Mouse (Mus musculus) heart, postnatal 25 days (tissue): ENCODE measurements around the gene Olfr237-ps1. TPM values are rescaled to one million over a fixed set of nuclear protein-coding genes. Genes with fewer than 3 reads are reported as not detected.
"Not testable (repeated sequence)": the region's sequence is repeated elsewhere in the genome, so short reads cannot be mapped to it uniquely, and the experiment has no call there.

Source experiments
- DNase-seq: peaks from one replicate; pipeline ENCODE4 v3.0.0; 2022; ENCODE audit warnings: low spot score
- intact Hi-C: fragments of 180-260 bp; cut with DNase I; formaldehyde crosslinking; loops from one replicate; pipeline ENCODE4 v1.15.1; 2025
- total RNA-seq, 2 experiments: library from RNA; stranded (reverse); gene quantifications; 2 replicates each; pipeline ENCODE4 v1.2.3; 2021

Olfr237-ps1 gene
- total RNA-seq = not detected

GRCm38 (mm10) chr6:43146267-43146666 is at the start of gene Olfr237-ps1:
TSS of gene Olfr237-ps1 (plus strand) at chr6:43146567.
- DNase-seq, intact Hi-C loops: not testable (repeated sequence)

- intact Hi-C loops, DNase-seq: not testable (repeated sequence)
Measured at GRCm38 (mm10) chr6:43106069-43106468, 40.3 kb upstream of the Olfr237-ps1 start, which contains the start of gene Olfr441. TSS of gene Olfr441 (plus strand) at chr6:43106369.

- intact Hi-C loops = no loop called here
- DNase-seq = no peak
Measured at GRCm38 (mm10) chr6:43159502-43159901, 13.1 kb downstream of the Olfr237-ps1 start.

DNA sequence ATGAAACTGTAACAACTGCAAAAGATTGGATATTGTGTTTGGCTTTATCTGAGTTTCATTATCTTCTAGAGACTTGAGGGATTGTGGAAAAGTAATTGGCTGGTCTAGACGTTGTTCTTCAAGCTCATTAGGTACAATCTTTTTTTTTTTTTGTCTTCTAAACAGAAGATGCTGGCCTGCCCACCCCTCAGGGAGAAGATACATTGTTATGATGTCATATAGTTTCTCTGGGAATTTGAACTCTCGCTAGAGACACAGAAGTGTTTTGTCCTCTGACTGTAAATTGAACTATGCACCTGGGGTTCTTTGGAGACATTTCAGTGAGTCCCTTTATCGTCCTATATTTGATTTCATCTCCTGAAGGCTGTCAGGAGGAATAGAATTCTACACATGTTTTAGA is 16.6 kb downstream of the Olfr237-ps1 start, which contains the start of gene Olfr437:
TSS of gene Olfr437 (plus strand) at position 301 of the 400 bp plus-strand sequence.
- intact Hi-C loops = no loop called here
- no peak for DNase-seq

DNA sequence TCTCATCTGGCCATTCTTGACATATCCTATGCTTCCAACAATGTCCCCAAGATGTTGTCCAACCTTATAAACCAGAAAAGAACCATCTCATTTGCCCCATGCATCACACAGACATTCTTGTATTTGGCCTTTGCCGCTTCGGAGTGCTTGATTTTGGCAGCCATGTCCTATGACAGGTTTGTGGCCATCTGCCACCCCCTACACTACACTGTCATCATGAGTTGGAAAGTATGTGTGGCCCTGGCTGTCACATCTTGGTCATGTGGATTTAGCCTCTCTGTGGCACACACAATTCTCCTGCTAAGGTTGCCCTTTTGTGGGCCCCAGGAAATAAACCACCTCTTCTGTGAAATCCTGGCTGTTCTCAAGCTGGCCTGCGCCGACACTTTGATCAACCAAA is 20.9 kb downstream of the Olfr237-ps1 start:
- intact Hi-C loops = no loop called here
- no peak for DNase-seq

GRCm38 (mm10) chr6:43171840-43172239 is 25.5 kb downstream of the Olfr237-ps1 start, which contains the start of gene Olfr13:
TSS of gene Olfr13 (plus strand) at chr6:43172140.
- no peak for DNase-seq
- intact Hi-C loops = no loop called here

DNA sequence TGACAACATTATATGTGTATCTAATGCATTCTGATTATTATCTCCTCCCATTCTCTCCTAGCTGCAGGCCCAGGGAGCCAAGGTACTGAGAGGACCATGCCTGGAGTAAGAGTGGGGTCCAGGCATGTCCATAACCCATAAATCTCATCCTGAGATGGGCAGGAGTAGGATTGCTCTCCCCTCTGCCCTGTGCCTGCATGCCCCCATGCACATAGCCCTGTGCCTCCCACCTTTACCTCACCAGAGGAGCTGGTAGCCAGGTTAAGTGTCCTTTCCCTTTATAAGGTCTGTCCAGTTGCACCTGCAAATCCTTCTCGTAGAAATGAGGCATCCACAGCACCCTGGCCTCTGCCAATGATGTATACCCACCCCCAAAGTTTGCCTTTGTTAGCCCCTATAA is 31.8 kb downstream of the Olfr237-ps1 start:
- DNase-seq = no peak
- intact Hi-C loops = no loop called here

DNA sequence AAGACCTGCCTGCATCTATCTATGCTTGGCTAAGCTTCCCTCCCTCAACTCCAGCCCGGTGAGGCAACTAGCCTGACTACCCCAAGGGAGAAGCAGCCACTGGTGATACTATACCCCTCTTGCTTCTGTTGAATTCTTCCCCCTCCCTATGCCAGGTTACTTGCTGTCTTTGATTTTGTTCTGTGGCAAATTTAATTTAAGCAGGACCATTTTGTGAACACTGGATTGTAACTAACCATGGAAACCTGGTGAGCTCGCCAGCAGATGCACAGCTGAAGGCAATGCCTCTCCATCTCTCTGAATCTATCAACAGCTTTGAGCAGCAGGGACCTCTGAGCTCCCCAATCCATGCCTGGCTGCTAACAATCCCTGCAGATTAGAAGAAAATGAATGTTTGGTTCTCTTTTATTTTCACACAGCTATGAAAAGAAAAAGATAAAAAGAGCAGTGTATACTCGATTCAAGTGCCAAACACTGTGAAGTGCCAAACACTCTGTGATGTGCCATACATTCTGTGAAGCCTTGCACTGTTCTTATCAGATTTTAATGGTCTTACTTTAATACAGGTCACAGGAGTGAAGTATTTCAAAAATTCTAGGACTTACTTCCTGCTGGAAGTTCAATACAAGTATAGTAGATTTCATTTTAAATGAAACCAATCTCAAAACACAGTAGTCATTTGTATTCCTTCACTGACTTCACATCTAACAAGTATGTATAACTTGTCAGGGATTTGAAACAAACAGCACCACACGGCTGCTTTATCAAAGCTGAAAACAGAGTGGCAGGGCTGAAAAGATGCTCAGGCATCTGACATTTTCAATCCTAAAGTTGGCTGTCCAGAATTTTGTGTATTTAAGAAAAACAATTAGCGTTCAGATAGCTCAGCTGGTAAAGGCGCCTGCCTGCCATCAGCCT is 32.5 kb downstream of the Olfr237-ps1 start:
- intact Hi-C loops = no loop called here

DNA sequence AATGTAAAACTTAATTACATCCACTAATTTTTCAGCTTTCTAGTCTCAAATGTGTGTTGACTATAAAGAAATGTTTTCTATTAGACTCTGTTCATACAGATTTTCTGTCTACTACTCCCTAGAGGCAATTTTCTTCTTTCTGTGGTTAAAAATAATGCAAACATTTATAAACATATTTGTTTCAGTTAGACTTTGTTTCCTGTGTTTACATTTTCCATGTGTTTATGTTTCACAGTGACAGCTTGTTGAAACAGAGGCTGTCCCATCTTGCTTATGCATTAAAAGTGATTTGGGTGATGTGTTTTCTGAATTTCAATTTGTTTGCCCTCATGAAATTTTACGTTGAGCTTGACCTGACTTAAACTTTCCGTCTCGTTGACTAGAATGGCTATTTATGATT is 44.6 kb downstream of the Olfr237-ps1 start:
- no peak for DNase-seq
- intact Hi-C loops = no loop called here

More for the DNA sequence above, 32.5 kb downstream of the Olfr237-ps1 start:
- no peak for DNase-seq

DNA sequence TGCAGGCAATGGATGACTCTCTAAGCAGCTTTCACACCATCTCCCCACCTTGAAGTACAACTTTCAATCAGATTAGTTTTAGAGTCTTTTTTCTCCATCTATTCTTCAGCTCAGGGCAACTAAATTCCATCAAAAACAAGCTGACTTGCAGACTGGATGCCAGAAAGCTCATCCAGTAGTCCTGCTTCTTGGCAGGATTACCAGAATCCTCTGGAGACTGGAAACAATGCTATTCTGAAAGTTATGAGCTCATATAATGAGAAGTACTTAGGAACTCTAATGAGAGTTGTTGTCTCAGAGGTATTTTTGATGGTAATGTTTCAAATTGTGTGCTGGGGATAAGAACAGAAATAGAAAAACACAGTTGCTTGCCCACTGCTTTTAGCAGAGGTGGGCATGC is 50.4 kb downstream of the Olfr237-ps1 start, which contains the start of gene Olfr435:
TSS of gene Olfr435 (plus strand) at position 366 of the 400 bp plus-strand sequence.
- DNase-seq = no peak
- intact Hi-C loops = no loop called here

GRCm38 (mm10) chr6:43198094-43198493 is 51.7 kb downstream of the Olfr237-ps1 start:
- intact Hi-C loops = no loop called here
- DNase-seq = no peak

DNA sequence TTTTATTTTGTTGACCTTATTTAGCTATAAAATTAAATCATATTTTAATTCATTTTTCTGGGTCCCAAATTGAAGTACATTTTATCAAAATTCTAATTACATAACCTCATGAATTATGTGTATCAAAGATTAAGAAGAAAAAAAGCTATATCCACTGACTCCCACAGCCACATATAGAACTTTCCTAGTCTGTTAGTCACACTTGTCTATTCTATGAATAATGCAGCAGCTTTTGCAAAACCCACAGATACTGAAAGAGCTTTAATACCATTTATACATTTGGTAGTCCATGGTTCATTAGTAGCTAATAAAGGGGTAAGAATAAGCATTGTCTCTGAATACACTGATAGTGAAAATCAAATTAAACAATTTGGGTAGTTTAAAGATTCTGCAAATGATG is 56.4 kb downstream of the Olfr237-ps1 start:
- intact Hi-C loops = no loop called here
- DNase-seq = no peak

- intact Hi-C loops = no loop called here
- DNase-seq = no peak
Measured at GRCm38 (mm10) chr6:43205355-43205754, 59.0 kb downstream of the Olfr237-ps1 start.

Other genes with a start within 250 kb of the Olfr237-ps1 start
- not detected for gene Olfr447, start 237.7 kb upstream of the Olfr237-ps1 start, total RNA-seq
- not detected for gene Olfr446, start 225.2 kb upstream of the Olfr237-ps1 start, total RNA-seq
- not detected for gene Olfr444, start 197.5 kb upstream of the Olfr237-ps1 start, total RNA-seq
- not detected for gene Olfr441, start 40.2 kb upstream of the Olfr237-ps1 start, total RNA-seq
- not detected for gene Olfr437, start 16.7 kb downstream of the Olfr237-ps1 start, total RNA-seq
- gene Olfr13, start 25.6 kb downstream of the Olfr237-ps1 start, total RNA-seq = not detected
- not detected for gene Olfr435, start 50.6 kb downstream of the Olfr237-ps1 start, total RNA-seq
- not detected for gene Olfr434, start 66.5 kb downstream of the Olfr237-ps1 start, total RNA-seq
- gene Olfr47, start 85.0 kb downstream of the Olfr237-ps1 start, total RNA-seq = not detected
- gene Arhgef5, start 119.0 kb downstream of the Olfr237-ps1 start, total RNA-seq = 10 to 100 TPM; 12.1 to 12.4 TPM
- not detected for gene Nobox, start 163.0 kb downstream of the Olfr237-ps1 start, total RNA-seq